Mouse (Mus musculus): Measurements from ENCODE around the gene Arap1. TPM values are rescaled to one million over a fixed set of nuclear protein-coding genes. Genes with fewer than 3 reads are reported as not detected.

Gene Arap1
- total RNA-seq, 2 experiments from 2014 or later = 24.9 to 39.1 TPM

DNA sequence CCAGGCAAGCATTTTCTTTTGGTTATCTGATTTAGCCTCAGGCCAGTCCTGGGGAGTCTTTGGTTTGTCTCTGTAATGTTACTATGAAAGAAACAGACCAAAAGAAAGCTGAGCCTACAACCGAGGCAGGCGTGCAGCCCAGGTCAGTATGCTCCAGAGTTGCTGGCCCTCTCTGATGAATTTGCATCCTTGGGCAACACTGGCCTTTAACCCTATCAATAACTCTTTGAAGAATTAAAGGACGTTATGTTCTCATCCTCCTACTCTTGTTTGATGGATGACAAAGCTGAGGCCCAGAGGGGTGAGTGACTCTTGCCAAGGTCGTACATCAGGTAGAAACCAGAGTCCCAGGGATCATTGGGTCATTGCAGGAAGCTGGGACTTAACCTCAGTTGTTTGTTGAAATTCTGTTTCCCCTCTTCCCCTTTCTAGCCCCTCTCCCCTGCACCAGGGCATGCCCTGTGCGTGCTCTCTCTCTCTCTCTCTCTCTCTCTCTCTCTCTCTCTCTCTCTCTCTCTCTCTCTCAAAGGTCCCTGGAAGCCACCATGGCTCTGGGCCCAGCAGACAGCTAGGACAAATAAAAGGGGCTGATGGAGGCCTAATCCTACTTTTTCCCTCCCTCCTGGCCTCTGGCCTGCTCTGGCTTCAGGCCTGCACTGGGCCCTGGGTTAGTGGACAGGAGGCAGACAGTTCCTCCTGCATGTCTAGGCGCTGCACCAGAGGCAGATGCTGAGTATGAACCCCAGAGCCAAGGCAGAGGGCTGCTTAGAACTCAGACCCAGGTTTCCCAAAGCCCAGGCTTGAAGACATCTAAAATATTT is 23.5 kb upstream of the Arap1 start:
- DNase-seq (ENCODE audit: low spot score in 2 of 2) = no peak

GRCm38 (mm10) chr7:101326006-101326405 is 21.9 kb upstream of the Arap1 start:
- DNase-seq (ENCODE audit: low spot score in 2 of 2) = no peak

- DNase-seq (ENCODE audit: low spot score in 2 of 2) = no peak
Measured at GRCm38 (mm10) chr7:101327263-101327662, 20.6 kb upstream of the Arap1 start.

DNA sequence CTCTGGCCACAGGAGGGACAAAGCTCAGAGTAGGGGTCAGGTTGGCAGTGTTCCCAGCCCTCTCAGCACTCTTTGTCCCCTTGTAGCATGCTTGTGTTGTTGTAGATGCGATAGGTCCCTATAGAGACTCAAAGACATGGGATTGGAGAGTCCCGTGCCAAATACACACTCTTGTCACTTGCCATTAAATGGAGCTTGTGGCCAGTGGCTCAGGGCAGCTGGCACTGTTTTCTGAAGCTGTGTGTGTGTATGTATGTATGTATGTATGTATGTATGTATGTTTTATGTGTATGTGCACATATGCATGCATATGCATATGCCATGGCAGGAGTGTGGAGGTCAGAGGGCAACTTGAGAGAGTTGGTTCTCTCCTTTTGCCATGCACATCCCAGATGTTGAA is 20.1 kb upstream of the Arap1 start:
- DNase-seq (ENCODE audit: low spot score in 2 of 2) = no peak

DNA sequence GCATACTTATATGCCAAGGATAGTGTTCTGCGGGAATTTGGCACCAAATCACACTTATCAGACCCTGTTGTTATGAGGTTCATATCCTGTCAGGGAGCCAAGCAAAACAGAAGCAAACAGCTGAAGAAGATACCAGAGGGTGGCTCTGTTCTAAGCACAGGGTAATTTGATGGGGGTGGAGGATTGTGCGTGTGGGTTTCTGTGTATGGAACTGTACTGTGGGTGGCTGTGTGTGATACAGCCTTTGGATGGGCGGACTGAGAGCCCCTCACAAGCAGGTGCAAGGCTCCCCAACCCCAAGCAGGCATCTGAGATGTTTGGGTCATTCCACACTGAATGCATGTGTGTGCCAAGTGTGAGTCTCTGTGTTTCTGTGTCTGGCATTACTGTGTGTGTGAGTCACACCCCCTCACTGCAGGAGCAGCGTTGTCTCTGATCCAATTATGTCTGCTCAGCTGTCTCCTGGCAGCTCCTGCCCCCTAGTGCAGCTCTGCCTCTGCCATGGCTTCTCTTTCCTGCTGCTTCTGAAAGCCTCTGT is 19.2 kb upstream of the Arap1 start:
- DNase-seq (ENCODE audit: low spot score in 2 of 2) = no peak

DNA sequence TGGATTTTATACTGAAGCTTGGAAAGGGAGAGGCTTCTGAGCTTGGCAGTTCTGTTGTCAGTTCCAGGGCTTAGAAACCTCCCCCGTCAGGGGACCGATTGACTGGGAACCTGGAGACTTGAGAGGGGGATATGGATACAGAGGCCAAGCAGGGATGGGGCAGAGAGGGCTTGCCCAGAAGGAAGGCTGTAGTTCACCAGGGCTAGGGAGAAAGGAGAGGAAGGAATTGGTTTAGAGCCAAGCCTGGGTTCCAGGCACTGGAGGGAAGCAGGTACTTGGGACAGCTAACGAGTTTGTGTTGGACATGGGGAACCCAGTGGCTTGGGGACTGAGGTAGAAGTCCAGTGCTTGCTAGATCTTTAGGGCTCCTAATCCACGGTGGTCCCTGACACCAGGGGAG is 18.3 kb upstream of the Arap1 start:
- DNase-seq (ENCODE audit: low spot score in 2 of 2) = no peak

GRCm38 (mm10) chr7:101330074-101330840 is 17.6 kb upstream of the Arap1 start:
- DNase-seq (ENCODE audit: low spot score in 2 of 2) = peak in 1 of 2 experiments; percentile 46

- no peak for DNase-seq (ENCODE audit: low spot score in 2 of 2)
Measured at GRCm38 (mm10) chr7:101330841-101331173, 17.1 kb upstream of the Arap1 start.

GRCm38 (mm10) chr7:101332045-101332831 is 15.6 kb upstream of the Arap1 start:
- no peak for DNase-seq (ENCODE audit: low spot score in 2 of 2)

- DNase-seq (ENCODE audit: low spot score in 2 of 2) = no peak
Measured at GRCm38 (mm10) chr7:101335228-101335627, 12.6 kb upstream of the Arap1 start.

GRCm38 (mm10) chr7:101336686-101337085 is 11.2 kb upstream of the Arap1 start:
- no peak for DNase-seq (ENCODE audit: low spot score in 2 of 2)

GRCm38 (mm10) chr7:101337401-101337800 is 10.5 kb upstream of the Arap1 start:
- DNase-seq (ENCODE audit: low spot score in 2 of 2) = no peak

GRCm38 (mm10) chr7:101341405-101341804 is 6.5 kb upstream of the Arap1 start:
- DNase-seq (ENCODE audit: low spot score in 2 of 2) = no peak

- no peak for DNase-seq (ENCODE audit: low spot score in 2 of 2)
Measured at GRCm38 (mm10) chr7:101343135-101343534, 4.7 kb upstream of the Arap1 start.

DNA sequence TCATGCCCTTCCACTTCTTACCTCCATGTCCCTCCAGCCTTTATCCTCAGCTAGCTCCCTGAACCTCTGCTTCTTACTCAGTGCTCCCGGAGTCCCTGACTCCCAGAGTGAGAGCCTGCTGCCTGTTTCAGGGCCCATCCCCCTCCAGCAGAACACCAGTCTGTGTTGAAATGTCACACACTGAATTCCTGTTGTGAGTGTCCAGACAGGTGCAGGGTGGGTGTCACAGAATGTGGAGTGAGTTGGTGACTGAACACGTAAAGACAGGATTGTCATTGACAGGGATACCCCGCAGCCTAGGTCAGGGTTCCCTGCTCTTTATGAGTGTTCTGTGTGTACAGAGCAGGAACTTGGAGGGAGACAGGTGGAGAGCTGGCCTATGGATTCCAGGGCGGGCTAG is 3.0 kb upstream of the Arap1 start:
- DNase-seq (ENCODE audit: low spot score in 2 of 2) = no peak

- no peak for DNase-seq (ENCODE audit: low spot score in 2 of 2)
Measured at GRCm38 (mm10) chr7:101346991-101347390, 876 bp upstream of the Arap1 start.

- DNase-seq (ENCODE audit: low spot score in 2 of 2) = no peak
Measured at GRCm38 (mm10) chr7:101348312-101348711, 445 bp downstream of the Arap1 start.

- no peak for DNase-seq (ENCODE audit: low spot score in 2 of 2)
Measured at GRCm38 (mm10) chr7:101349861-101350260, 2.0 kb downstream of the Arap1 start.

GRCm38 (mm10) chr7:101352404-101352803 is 4.5 kb downstream of the Arap1 start:
- DNase-seq (ENCODE audit: low spot score in 2 of 2) = no peak

DNA sequence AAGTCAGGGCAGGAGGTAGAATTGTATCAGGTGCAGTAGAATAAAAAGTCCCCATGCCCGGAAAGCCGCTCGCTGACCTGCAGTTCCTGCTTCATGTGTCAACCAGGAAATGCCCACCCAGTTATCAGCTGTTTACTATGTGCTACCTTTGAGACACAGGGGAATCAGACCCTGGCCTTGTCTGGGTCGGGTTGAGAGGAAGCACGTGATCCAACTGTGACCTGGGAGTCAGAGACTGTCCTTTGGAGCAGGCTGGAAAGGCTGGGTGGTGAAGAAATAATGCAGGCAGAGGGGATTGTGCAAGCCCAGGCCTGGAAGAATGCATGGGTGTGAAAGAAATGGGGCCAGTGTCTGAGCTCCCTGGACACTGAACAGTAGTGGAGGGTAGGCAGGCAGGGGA is 6.6 kb downstream of the Arap1 start:
- no peak for DNase-seq (ENCODE audit: low spot score in 2 of 2)

GRCm38 (mm10) chr7:101355551-101356100 is 7.8 kb downstream of the Arap1 start:
- no peak for DNase-seq (ENCODE audit: low spot score in 2 of 2)
